Mouse (Mus musculus) kidney, adult 11 months (tissue): ENCODE results near the gene Ffar4.

ENCODE experiments used
- DNase-seq: peaks from one replicate; pipeline ENCODE4 v3.0.0; 2022

The Ffar4 gene

DNA sequence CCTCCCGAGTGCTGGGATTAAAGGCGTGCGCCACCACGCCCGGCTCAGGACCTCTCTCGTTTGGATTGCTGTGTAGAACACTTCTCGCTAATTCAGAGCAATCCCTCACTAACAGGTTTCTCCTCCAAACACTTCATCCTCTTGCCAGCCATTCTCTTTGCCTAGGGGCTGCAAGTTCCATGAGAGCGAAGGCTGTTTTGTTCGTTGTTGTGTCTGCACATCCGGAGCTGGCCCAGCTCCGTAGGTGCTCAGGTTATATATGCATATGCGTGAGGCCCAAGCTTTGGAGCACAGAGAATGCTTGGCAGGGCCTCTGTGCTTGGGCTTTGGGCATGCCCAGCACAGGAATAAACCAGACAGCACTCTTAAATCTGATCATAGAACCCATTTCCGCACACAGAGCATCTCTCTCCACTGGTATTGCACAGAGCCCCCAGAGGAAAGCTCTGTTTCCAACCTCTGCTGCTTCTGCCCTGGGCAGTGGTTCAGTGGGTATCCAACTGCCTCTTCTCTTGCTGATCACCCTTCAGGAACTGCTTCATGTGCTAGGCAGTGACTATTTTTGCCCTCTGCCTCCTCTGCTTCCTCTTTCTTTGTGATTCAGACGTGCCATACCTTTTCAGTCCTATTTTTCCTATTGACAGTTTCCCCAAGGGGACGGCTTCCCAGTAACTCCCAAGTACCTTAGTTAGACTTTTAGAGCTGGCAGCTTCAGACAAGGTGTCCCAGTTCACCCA is 12.8 kb downstream of the Ffar4 start:
- DNase-seq: no peak

GRCm38 (mm10) chr19:38111056-38111455 is 14.2 kb downstream of the Ffar4 start:
- no peak for DNase-seq

DNA sequence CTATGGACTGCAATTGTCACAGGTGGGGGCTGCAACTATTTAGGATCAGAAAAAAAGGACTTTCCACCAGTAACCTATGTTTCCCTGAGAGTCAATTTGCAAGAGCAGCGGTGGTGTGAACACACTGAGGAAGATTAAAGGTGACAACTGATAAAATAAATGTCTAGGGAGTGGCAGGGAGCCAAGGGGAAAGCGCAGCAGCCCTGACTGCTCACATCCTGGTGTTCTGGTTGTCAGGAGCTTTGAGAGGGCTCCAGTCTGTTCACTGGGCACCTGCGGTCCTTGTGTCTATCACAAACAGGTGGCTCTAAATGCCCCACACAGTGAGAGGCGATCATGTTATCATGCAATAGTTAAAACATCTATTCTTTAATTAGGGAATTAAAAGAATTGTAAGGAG is 15.7 kb downstream of the Ffar4 start:
- no peak for DNase-seq

DNA sequence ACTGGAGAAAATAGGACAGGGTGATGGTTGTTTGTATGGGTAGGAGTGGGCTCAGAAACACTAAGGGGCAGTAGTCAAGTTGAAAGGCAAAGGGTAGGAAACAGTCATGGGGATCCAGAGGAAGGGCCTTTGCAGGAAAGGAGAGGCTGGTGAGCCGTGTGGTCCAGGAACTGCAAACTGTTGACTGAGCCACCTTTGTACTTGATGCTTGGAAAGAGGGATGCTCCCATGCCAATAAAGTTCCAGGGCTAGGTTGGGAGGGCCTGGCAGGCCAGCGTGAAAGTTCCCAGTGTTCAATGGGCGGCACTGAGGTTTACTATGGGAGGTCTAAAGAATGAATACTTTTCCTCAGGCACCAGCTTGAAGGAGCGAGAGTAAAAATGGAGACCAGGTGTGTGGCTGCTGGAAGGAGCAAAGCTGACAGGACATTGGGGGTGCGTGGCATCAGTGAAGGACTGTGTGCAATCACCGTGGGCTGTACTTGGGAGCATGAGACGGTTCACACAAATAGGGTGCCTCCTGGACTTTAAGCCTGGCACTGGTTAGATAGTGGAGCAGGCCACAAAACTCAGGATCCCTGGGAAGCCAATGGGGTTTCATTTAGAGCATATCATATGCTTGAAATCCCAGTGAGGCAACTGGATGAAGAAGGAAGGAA is 18.1 kb downstream of the Ffar4 start:
- no peak for DNase-seq

DNA sequence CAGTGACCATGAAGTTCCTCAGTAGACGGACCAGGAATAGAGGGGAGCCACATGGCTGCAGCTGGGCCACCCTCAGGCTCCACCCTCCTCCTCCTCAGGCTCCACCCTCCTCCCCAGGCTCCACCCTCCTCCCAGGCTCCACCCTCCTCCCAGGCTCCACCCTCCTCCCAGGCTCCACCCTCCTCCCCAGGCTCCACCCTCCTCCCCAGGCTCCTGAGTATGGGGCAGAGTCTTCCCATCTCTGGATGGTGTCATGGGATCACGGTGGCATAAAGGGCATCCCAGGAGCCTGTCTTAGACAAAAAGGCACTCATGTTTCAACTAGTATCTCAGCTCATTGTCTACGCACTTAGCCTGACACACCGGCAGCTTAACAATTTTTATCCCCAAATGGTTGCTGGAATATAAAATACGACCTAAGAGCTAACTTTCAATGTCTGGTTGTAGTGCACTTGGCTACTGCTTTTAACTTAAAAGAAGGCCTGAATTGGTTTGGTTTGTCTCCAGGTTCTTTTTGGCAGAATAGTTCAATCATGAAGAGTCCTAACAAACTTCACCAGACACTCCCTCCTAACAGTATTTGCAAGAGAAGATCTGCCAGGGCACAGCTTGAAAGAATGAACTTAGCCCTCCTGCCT is 23.4 kb downstream of the Ffar4 start:
- no peak for DNase-seq

GRCm38 (mm10) chr19:38123921-38124320 is 27.1 kb downstream of the Ffar4 start:
- no peak for DNase-seq

DNA sequence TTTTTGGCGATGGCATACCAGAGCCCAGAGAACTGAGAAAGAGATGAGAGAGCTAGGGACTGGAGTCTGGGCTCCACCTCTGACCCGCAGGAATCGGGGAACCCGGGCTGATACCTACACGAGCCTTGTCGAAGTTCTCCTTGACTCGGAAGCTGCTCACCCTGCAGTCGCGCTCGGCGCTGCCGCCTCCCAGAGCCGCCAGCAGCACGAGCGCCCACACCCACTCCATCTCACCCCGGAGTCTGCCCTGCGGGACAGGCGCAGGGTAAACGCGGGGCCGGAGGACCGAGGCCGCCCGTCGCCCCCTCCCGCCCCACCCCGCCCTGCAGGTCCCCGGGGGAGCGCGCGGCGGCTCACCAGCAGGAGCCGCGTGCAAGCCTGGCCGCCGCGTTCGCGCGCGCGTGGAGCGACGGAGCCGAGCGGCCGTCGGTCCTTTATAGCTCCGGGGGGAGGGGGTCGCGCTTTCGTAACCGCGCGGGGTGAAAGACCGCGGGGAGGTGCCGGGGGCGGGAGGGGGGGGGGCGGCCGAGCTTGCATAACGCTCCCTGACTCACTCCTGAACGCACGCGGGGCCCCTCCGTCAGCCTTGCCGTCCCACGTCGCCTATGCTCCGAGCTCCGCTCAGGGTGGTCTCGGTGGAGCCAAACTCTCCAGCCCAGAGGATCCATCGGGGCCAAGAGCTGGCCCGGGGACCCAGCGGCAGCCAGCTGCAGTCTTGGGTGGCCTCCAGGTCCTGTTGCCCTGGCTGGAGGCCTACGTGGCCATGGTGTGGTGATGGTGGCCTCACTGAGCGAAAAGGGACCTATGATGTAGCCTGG is 27.7 kb downstream of the Ffar4 start:
- no peak for DNase-seq

GRCm38 (mm10) chr19:38125219-38125610 is 28.3 kb downstream of the Ffar4 start, which contains the start of gene Rbp4:
Gene Rbp4, minus strand, starts transcription at chr19:38125281.
- DNase-seq: no peak

DNA sequence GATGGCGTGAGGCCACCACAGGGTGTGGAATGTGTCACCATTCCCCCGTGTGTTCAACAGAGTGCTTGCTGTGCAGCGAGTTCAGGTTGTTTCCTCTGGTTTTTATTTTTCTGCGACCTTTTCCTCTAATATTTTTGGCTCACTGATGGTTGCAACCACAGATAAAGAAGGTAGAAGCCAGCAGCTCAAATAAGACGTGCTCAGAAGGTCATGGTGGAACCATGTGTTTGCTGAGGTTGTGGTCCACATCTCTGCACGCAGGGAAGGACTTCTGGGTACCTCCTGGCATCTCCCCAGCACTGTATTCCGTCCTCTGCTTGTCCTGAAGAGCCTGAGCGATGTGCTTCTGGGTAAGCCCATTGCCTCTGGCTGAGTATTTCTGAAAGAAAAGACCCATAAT is 29.8 kb downstream of the Ffar4 start:
- no peak for DNase-seq

GRCm38 (mm10) chr19:38132481-38132880 is 35.6 kb downstream of the Ffar4 start, which contains the start of gene Pde6c:
Gene Pde6c, plus strand, starts transcription at chr19:38132781.
- DNase-seq: no peak

DNA sequence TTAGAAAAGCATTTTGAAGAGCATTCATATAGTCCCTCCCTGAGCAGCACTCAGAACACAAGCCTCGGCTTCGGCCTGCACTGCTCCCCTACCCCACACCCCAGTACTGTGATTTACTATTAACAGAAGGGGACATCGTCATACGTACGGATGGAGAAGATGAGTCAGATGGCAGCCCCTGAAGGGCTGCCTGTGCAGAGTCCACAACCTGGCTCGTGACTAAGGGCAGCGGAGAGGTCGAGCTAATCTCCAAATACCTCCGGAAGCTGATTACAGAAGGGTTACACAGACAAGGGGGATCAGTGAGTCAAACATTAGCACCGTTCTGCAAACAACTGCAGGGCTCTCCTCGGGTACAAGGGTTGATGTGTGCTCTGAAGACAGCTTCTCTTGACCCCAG is 37.1 kb downstream of the Ffar4 start:
- no peak for DNase-seq

DNA sequence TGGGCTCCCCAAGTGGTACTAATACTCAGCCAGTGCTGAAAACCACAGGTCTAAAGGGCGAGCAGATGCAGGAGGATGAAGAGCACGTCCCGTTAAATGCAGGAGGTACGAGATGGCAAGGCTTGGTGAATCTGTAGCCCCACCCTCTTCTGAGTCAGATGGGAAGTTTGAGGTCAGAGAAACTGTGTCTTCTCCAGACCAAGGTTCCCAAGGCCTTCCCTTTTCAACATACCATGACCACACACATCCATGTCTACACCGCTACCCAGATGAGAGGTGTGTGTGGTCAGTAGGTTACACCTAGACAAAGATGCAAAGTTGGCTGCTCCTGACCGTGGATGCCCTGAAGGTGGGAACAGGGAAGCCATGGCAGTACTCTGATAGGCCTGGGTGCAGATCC is 37.9 kb downstream of the Ffar4 start:
- no peak for DNase-seq

DNA sequence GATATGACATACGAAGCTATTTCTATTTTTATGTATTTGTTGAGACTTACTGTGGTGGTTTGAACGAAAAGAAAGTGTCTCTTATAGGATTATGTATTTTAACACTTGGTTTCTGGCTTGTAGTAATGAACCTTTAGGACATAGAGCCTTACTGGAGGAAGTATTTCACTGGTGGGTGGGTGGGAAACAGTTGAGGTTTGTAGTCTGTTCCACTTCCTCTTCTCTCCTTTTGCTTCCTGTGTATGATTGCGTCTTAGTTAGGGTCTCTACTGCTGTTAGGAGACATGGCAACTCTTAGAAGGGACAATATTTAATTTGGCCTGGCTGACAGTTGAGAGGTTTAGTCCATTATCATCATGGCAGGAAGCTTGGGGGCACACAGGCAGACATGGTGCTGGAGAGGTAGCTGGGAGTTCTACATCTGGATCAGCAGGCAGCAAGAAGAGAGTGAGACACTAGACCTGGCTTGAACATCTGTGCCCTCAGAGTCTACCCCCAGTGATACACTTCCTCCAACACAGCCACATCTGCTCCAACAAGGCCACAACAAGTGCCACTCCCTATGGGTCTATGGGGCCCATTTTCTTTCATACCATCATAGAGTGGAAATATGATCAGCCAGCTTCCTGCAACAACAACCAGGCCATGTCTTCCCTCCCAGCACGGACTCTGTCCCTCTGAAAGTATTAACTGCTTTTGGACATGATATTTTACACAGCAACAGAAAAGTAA is 46.8 kb downstream of the Ffar4 start:
- DNase-seq: no peak

DNA sequence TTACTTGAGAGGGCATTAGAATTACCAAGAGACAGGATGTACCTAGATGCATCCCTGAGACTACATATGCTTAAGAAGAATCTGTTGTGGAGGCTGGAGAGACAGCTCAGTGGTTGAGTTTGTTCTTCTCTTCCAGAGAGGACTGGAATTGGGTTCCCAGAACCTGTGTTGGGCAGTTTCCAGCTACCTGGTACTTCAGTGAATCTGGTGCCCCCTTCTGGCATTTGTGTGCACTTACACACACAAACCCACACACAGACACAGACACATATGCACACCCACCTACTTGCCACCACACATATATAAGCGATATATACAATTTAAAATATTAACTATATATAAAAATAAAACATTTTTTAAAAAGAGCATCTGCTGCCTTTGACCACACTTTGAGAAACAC is 59.4 kb downstream of the Ffar4 start:
- no peak for DNase-seq

DNA sequence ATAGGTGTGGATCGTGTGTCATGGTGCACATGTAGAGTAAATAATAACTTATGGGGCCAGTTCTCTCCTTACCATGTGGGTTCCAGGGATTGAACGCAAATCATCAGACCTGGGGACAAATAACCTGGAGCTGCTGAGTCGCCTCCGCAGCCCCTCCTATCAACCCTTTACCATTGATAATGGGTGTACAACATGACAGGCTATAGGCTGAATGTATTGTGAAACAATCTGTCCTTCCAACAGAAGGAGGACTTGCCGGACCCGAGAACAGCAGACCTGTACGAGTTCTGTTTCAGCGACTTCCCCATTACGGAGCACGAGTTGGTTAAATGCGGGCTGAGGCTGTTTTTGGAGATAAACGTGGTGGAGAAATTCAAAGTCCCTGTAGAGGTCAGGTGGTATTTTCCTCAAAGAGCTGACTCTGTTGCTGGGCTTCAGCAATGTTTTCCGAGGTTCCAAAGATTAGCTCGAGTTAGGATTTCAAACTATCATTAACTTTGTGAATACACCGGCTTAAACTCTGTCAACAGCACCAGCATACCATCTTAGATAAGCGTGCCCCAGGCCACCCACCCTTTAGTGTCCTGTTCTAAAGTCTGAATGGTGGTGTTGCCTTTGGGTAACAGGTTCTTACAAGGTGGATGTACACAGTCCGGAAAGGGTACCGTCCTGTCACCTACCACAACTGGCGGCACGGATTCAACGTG is 64.9 kb downstream of the Ffar4 start:
- DNase-seq: no peak
